Mouse (Mus musculus) c-Kit-positive CD71-negative TER-119-negative erythroid progenitor cells, embryonic 14.5 days (primary cell): Measurements from ENCODE around the gene Stx12.

Source experiments
- DNase-seq: peaks from one replicate; pipeline ENCODE4 v3.0.0-alpha.2; 2013; ENCODE audit warnings: low read depth

The Stx12 gene

GRCm38 (mm10) chr4:132863012-132863411 is 21.3 kb downstream of the Stx12 start:
- DNase-seq = no peak

GRCm38 (mm10) chr4:132860880-132861279 is 23.4 kb downstream of the Stx12 start:
- no peak for DNase-seq

GRCm38 (mm10) chr4:132843705-132844071 is 40.6 kb downstream of the Stx12 start:
- DNase-seq = no peak

GRCm38 (mm10) chr4:132842970-132843704 is 41.2 kb downstream of the Stx12 start, which contains the start of gene Ppp1r8:
TSS of gene Ppp1r8 (minus strand) at chr4:132843169.
- DNase-seq = peak; percentile 81

- no peak for DNase-seq
These were observed 41.9 kb downstream of the Stx12 start for GRCm38 (mm10) chr4:132842281-132842906.

- no peak for DNase-seq
These were observed 42.8 kb downstream of the Stx12 start for GRCm38 (mm10) chr4:132841493-132841892.

- DNase-seq = peak; percentile 76
These were observed 60.5 kb downstream of the Stx12 start for GRCm38 (mm10) chr4:132823614-132824366.

GRCm38 (mm10) chr4:132818442-132818841 is 65.9 kb downstream of the Stx12 start:
- no peak for DNase-seq

- DNase-seq = no peak
These were observed 67.5 kb downstream of the Stx12 start for GRCm38 (mm10) chr4:132816855-132817254.

GRCm38 (mm10) chr4:132816404-132816803 is 67.9 kb downstream of the Stx12 start:
- no peak for DNase-seq

- DNase-seq = no peak
These were observed 74.7 kb downstream of the Stx12 start for GRCm38 (mm10) chr4:132809621-132810020.

- no peak for DNase-seq
These were observed 76.3 kb downstream of the Stx12 start for GRCm38 (mm10) chr4:132807771-132808641.

- DNase-seq = no peak
These were observed 77.6 kb downstream of the Stx12 start for GRCm38 (mm10) chr4:132806620-132807191.

GRCm38 (mm10) chr4:132805599-132806197 is 78.6 kb downstream of the Stx12 start:
- DNase-seq = no peak

- DNase-seq = no peak
These were observed 79.2 kb downstream of the Stx12 start for GRCm38 (mm10) chr4:132805146-132805545.

GRCm38 (mm10) chr4:132804331-132804730 is 80.0 kb downstream of the Stx12 start:
- no peak for DNase-seq

- no peak for DNase-seq
These were observed 80.4 kb downstream of the Stx12 start for GRCm38 (mm10) chr4:132803876-132804275.
